Mouse (Mus musculus) forebrain, embryonic 12.5 days (tissue): Measurements from ENCODE around the gene Zfp385b. TPM values are rescaled to one million over a fixed set of nuclear protein-coding genes. Genes with fewer than 3 reads are reported as not detected.
A peak's percentile ranks its signal among the peaks of the same experiment; 100 is the strongest.

Source experiments
- ATAC-seq: fragments of 200-750 bp; cut with Nextera tagmentation; 2 replicates; pipeline ENCODE4 v1.8.0; 2017; ENCODE audit warnings: moderate TSS enrichment; ENCODE audit not compliant: low FRiP score
- H3K27ac ChIP-seq: fragments of 300-500 bp; sonication (generic); 2 replicates; pipeline ENCODE4 v1.5.1; 2016; ENCODE audit warnings: mild to moderate bottlenecking
- H3K27me3 ChIP-seq: fragments of 300-500 bp; sonication (generic); 2 replicates; pipeline ENCODE4 v1.6.1; 2016; ENCODE audit warnings: mild to moderate bottlenecking
- H3K36me3 ChIP-seq: fragments of 300-500 bp; sonication (generic); replicated peaks from 2 replicates; pipeline ENCODE4 v1.6.1; 2016; ENCODE audit warnings: mild to moderate bottlenecking
- H3K4me1 ChIP-seq: fragments of 300-500 bp; sonication (generic); 2 replicates; pipeline ENCODE4 v1.6.1; 2016
- H3K4me2 ChIP-seq: fragments of 300-500 bp; sonication (generic); 2 replicates; pipeline ENCODE4 v1.6.1; 2016; ENCODE audit warnings: mild to moderate bottlenecking, moderate library complexity
- H3K4me3 ChIP-seq: fragments of 300-500 bp; sonication (generic); replicated peaks from 2 replicates; pipeline ENCODE4 v1.5.1; 2016; ENCODE audit warnings: mild to moderate bottlenecking
- H3K9ac ChIP-seq: fragments of 300-500 bp; sonication (generic); 2 replicates; pipeline ENCODE4 v1.6.1; 2016; ENCODE audit warnings: mild to moderate bottlenecking
- H3K9me3 ChIP-seq: fragments of 300-500 bp; sonication (generic); 2 replicates; pipeline ENCODE4 v1.6.1; 2016
- WGBS: fragments of 180-500 bp; shearing (Covaris S2); methylation state at CpG from one replicate; pipeline ENCODE4 v1.1.7; 2016; 5-methylcytosine and 5-hydroxymethylcytosine counted together
- polyA plus RNA-seq: library from polyadenylated mRNA; unstranded; fragments of >200 nt; fragmentation: Nextera tagmentation; extraction: Ambion mirVana; gene quantifications from 2 replicates; pipeline ENCODE4 v1.2.1, GENCODE M21; 2016

Gene Zfp385b
- polyA plus RNA-seq, 1 experiment from 2014 or later: 2.9 TPM

GRCm38 (mm10) chr2:77726798-77727197 lies 92.6 kb downstream of the Zfp385b start:
- H3K4me2 ChIP-seq: no peak overlapping the region
- no peaks in the 10 kb centered on the region for H3K9me3 ChIP-seq
- no peaks in the 10 kb centered on the region for H3K36me3 ChIP-seq
- no peak overlapping the region for H3K4me3 ChIP-seq
- no peak for ATAC-seq
- H3K4me1 ChIP-seq: no peaks in the 10 kb centered on the region
- H3K9ac ChIP-seq: no peak overlapping the region
- 88% methylated on average over 7 of the region's 7 CpGs for WGBS
- no peaks in the 10 kb centered on the region for H3K27me3 ChIP-seq
- H3K27ac ChIP-seq: no peak overlapping the region

DNA sequence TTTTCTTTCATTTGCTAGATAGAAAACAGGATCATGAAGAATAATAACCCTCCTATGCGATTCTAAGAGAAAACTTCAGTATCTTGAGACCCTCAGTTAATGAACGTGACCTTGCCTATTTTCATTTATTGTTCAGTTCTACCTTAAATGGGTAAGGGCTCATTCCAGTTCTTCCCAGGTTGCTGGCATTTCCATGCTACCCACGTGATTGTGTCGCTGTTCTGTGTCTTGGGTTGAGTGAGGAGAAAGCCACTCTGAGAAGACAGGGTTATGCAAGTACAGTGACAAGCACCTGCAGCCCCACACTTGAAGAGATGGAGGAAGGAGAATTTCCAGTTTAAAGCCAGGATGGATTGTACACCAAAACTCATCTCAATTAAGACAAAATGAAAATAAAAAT lies 98.6 kb downstream of the Zfp385b start:
- ATAC-seq: no peak
- H3K27me3 ChIP-seq: no peaks in the 10 kb centered on the region
- no peaks in the 10 kb centered on the region for H3K4me1 ChIP-seq
- no peak overlapping the region for H3K9ac ChIP-seq
- H3K36me3 ChIP-seq: no peaks in the 10 kb centered on the region
- H3K4me3 ChIP-seq: no peak overlapping the region
- H3K27ac ChIP-seq: no peak overlapping the region
- WGBS: 90% methylated on average over 4 of the region's 4 CpGs
- no peak overlapping the region for H3K4me2 ChIP-seq
- H3K9me3 ChIP-seq: no peaks in the 10 kb centered on the region

DNA sequence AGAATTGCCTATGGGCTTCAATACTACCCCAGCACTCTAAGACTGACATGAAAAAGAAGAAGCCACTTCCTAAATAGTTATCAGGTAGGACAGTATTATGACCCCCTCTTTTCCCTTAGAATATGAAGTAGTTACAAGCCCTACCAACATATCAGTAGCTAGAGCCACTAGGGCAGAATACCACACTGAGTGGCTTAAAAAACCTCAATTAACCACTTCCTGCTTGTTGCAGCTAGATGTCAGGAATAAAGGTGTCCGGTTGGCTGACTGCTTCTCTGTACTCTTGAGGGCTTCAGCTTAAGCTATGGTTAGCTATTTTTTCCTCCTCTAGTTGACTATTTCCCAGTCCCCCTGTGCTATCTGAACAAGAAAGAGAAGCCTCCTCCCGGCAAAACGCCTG lies 103.1 kb downstream of the Zfp385b start:
- Histone ChIP-seq H3K4me1 (no peaks in the 10 kb centered on the region), H3K9me3 (no peaks in the 10 kb centered on the region), H3K36me3 (no peaks in the 10 kb centered on the region), H3K4me2 (no peak overlapping the region), H3K27me3 (no peaks in the 10 kb centered on the region), H3K27ac (no peak overlapping the region), H3K9ac (no peak overlapping the region), H3K4me3 (no peak overlapping the region)
- WGBS: 88% methylated on average over 3 of the region's 3 CpGs
- no peak for ATAC-seq

DNA sequence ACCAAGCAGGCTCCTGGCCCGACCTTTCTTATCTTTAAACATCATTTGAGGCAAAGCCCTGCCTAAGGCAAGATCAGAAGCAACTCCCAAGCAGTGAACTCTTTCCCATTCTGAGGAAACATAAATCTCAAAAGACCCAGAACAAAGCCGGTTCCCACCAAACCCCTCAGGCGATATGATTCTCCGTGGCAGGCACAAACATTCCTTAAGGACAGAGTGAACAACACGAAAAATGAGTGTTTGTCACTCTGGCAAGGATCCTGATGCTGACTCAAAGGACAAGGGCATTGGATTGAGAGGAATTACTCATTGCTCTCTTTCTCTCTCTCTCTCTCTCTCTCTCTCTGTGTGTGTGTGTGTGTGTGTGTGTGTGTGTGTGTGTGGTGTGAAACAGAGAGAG lies 105.6 kb downstream of the Zfp385b start:
- Histone ChIP-seq H3K9me3 (no peaks in the 10 kb centered on the region), H3K4me3 (no peak overlapping the region), H3K4me1 (no peaks in the 10 kb centered on the region), H3K27ac (no peak overlapping the region), H3K27me3 (no peaks in the 10 kb centered on the region), H3K9ac (no peak overlapping the region), H3K36me3 (no peaks in the 10 kb centered on the region), H3K4me2 (no peak overlapping the region)
- WGBS: 76% methylated on average over 5 of the region's 5 CpGs
- ATAC-seq: no peak

DNA sequence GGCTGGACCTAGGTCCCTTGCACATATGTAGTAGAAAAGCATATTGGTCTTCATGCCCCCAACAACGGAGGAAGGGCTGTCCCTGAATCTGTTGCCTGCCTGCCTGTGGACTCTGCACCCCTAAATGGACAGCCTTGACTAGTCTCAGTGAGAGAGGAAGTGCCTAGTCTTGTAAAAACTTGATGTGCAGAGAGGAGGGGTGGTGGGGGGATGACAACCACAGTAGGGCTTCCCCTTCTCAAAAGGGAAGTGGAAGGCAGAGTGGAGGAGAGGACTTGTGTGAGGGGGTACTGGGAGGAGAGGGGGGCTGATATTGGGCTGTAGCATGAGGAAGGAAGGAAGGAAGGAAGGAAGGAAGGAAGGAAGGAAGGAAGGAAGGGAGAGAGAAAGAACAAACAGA lies 107.7 kb downstream of the Zfp385b start:
- no peaks in the 10 kb centered on the region for H3K27me3 ChIP-seq
- H3K4me3 ChIP-seq: no peak overlapping the region
- H3K4me1 ChIP-seq: peaks cover 3% of the 10 kb centered on the region; the same call in 1 of the 2 replicates
- 65% methylated on average over 1 of the region's 1 CpGs for WGBS
- H3K4me2 ChIP-seq: no peak overlapping the region
- ATAC-seq: no peak
- no peaks in the 10 kb centered on the region for H3K36me3 ChIP-seq
- no peak overlapping the region for H3K27ac ChIP-seq
- no peaks in the 10 kb centered on the region for H3K9me3 ChIP-seq
- H3K9ac ChIP-seq: no peak overlapping the region

DNA sequence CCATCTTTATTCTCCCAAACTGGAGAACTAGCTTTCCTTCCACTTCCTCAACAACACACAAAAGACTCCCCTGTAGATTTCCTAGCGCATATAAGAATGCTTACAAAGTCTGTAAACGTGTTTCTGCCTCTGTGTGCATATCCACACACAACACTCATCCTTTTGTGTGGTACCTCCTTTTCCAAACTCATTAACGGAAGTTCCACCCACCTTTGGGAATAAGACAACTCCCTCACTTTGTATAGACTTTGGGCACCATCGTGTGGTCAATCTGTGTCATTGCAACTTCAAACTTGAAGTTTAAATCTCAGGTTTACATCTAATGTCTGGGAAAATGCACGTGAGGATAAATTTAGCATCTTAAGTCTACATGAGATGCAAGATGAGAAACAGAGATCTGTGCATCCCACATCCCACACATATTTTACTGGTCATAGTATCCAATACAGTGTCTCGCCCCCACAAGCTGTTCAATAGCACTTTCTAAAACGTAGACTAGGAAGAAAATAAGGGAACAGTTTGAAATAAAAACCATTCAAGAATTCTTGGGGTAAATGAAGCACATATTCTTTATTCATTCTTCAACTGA lies 110.1 kb downstream of the Zfp385b start:
- H3K36me3 ChIP-seq: no peaks in the 10 kb centered on the region
- ATAC-seq: peak; percentile 77; the same call in 1 of the 2 replicates
- peaks cover 3% of the 10 kb centered on the region; the same call in 1 of the 2 replicates for H3K4me1 ChIP-seq
- H3K9me3 ChIP-seq: no peaks in the 10 kb centered on the region
- H3K4me2 ChIP-seq: peak overlapping the region; percentile 30; the same call in 1 of the 2 replicates
- H3K4me3 ChIP-seq: no peak overlapping the region
- no peak overlapping the region for H3K27ac ChIP-seq
- no peaks in the 10 kb centered on the region for H3K27me3 ChIP-seq
- H3K9ac ChIP-seq: no peak overlapping the region
- WGBS: 27% methylated on average over 7 of the region's 7 CpGs

- Histone ChIP-seq H3K4me1 (peaks cover 9% of the 10 kb centered on the region), H3K9me3 (no peaks in the 10 kb centered on the region), H3K4me3 (no peak overlapping the region), H3K4me2 (no peak overlapping the region), H3K27ac (no peak overlapping the region), H3K9ac (no peak overlapping the region), H3K36me3 (no peaks in the 10 kb centered on the region), H3K27me3 (no peaks in the 10 kb centered on the region)
- ATAC-seq: no peak
- 59% methylated on average over 9 of the region's 9 CpGs for WGBS
Measured at GRCm38 (mm10) chr2:77707138-77707537, 112.3 kb downstream of the Zfp385b start.

DNA sequence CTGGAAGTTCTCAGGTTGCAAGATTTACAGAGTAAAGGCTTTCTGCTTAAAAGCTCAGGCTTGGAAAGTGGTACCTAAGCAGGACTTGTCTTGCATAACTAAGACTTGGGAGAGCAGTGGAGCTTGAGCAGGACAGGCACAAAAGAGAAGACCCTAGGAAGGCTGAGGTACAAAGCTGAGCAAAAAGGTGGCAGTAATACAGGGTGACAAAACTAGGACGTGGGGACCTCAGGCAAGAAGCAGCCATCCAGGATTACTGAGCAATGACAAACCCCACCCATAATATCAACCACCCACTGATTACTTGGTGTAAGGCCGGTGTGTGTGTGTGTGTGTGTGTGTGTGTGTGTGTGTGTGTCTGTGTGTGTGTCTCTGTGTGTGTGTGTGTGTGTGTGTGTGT lies 114.0 kb downstream of the Zfp385b start:
- Histone ChIP-seq H3K9ac (no peak overlapping the region), H3K27ac (no peak overlapping the region), H3K27me3 (no peaks in the 10 kb centered on the region), H3K36me3 (no peaks in the 10 kb centered on the region), H3K9me3 (no peaks in the 10 kb centered on the region), H3K4me2 (no peak overlapping the region), H3K4me3 (no peak overlapping the region), H3K4me1 (peaks cover 9% of the 10 kb centered on the region)
- WGBS: 92% methylated on average over 2 of the region's 2 CpGs
- ATAC-seq: no peak

DNA sequence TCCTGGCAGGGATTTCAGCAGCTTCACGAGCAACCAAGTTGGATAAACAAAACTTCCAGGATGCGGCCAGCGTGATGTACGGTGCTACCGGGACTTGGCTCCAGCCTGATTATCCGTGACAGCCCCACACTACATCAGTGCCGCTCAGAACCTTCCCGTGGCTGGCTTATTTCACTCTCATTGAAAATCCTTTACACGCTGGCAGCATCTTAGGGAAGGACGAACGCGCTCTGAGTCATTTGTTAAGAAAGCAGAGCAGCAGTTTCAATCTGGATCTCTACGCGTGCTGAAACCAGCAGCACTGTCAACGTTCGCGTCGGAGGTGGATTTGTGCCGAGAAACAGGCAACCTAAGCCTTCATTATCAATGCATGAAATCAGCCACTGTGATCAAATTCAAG lies 116.4 kb downstream of the Zfp385b start:
- Histone ChIP-seq H3K4me1 (peaks cover 9% of the 10 kb centered on the region), H3K4me2 (peak overlapping the region; percentile 39), H3K9ac (no peak overlapping the region), H3K9me3 (no peaks in the 10 kb centered on the region), H3K27me3 (no peaks in the 10 kb centered on the region), H3K27ac (no peak overlapping the region), H3K4me3 (peak overlapping the region; percentile 1; the same call in 1 of the 2 replicates), H3K36me3 (no peaks in the 10 kb centered on the region)
- ATAC-seq: peak; percentile 57; the same call in 1 of the 2 replicates
- 53% methylated on average over 19 of the region's 19 CpGs for WGBS

GRCm38 (mm10) chr2:77691174-77691573 lies 128.3 kb downstream of the Zfp385b start:
- Histone ChIP-seq H3K4me3 (no peak overlapping the region), H3K4me2 (no peak overlapping the region), H3K9ac (no peak overlapping the region), H3K9me3 (no peaks in the 10 kb centered on the region), H3K27me3 (no peaks in the 10 kb centered on the region), H3K4me1 (peaks cover 3% of the 10 kb centered on the region; the same call in 1 of the 2 replicates), H3K36me3 (no peaks in the 10 kb centered on the region), H3K27ac (no peak overlapping the region)
- 75% methylated on average over 8 of the region's 8 CpGs for WGBS
- ATAC-seq: no peak

- Histone ChIP-seq H3K9ac (no peak overlapping the region), H3K4me3 (no peak overlapping the region), H3K4me2 (no peak overlapping the region), H3K27ac (no peak overlapping the region), H3K36me3 (no peaks in the 10 kb centered on the region), H3K4me1 (peaks cover 3% of the 10 kb centered on the region; the same call in 1 of the 2 replicates), H3K9me3 (no peaks in the 10 kb centered on the region), H3K27me3 (no peaks in the 10 kb centered on the region)
- 75% methylated on average over 8 of the region's 8 CpGs for WGBS
- no peak for ATAC-seq
Measured at GRCm38 (mm10) chr2:77690316-77690715, 129.1 kb downstream of the Zfp385b start.

DNA sequence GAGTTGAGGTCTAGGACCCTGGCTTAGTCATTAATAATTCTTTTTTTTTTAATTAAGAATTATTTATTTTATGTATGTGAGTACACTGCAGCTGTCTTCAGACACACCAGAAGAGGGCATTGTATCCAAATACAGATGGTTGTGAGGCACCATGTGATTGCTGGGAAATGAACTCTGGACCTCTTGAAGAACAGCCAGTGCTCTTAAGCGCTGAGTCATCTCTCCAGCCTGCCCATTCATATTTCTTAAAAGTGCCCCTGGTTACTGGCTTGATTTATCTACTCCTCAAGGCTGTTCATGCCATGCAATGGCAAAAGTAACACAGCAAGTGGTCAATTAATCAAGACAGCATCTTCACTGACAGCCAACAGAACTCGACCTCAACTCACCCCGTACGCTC lies 130.8 kb downstream of the Zfp385b start:
- no peak overlapping the region for H3K27ac ChIP-seq
- ATAC-seq: no peak
- no peak overlapping the region for H3K9ac ChIP-seq
- 84% methylated on average over 4 of the region's 4 CpGs for WGBS
- H3K9me3 ChIP-seq: no peaks in the 10 kb centered on the region
- no peak overlapping the region for H3K4me2 ChIP-seq
- no peak overlapping the region for H3K4me3 ChIP-seq
- H3K4me1 ChIP-seq: peaks cover 3% of the 10 kb centered on the region; the same call in 1 of the 2 replicates
- H3K27me3 ChIP-seq: no peaks in the 10 kb centered on the region
- no peaks in the 10 kb centered on the region for H3K36me3 ChIP-seq

DNA sequence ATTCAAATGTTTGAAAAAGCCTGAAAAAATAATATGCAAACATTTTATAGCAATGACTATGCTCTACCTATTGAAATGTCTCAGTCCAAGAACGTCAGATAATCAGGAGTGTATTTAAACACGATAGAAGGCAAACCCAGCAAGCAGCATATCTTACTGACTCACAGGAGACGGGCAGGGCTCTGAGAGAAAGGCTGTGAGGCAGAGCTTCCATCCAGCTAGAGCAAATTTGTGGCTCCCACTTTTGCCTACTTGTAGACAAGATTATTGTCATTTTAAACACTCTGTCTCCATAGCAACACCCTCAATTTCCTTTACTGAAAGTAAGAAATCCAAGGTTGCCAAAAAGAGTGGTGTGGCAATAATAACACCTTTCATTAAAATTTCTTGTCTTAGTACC lies 135.4 kb downstream of the Zfp385b start:
- 84% methylated on average over 3 of the region's 3 CpGs for WGBS
- peaks cover 3% of the 10 kb centered on the region; the same call in 1 of the 2 replicates for H3K4me1 ChIP-seq
- H3K9me3 ChIP-seq: no peaks in the 10 kb centered on the region
- no peak overlapping the region for H3K9ac ChIP-seq
- H3K27ac ChIP-seq: no peak overlapping the region
- no peak overlapping the region for H3K4me3 ChIP-seq
- no peak overlapping the region for H3K4me2 ChIP-seq
- ATAC-seq: no peak
- no peaks in the 10 kb centered on the region for H3K36me3 ChIP-seq
- no peaks in the 10 kb centered on the region for H3K27me3 ChIP-seq
